Mouse (Mus musculus): ENCODE measurements around the gene Lclat1.
"Not testable (repeated sequence)": the region's sequence is repeated elsewhere in the genome, so short reads cannot be mapped to it uniquely, and the experiment has no call there.

Lclat1 gene

GRCm38 (mm10) chr17:73273809-73274208 lies 166.0 kb downstream of the Lclat1 start:
- no peak for DNase-seq (ENCODE audit: low spot score in 2 of 2)

GRCm38 (mm10) chr17:73275066-73275465 lies 167.3 kb downstream of the Lclat1 start:
- no peak for DNase-seq (ENCODE audit: low spot score in 2 of 2)

GRCm38 (mm10) chr17:73277770-73278169 lies 170.0 kb downstream of the Lclat1 start:
- no peak for DNase-seq (ENCODE audit: low spot score in 2 of 2)

- not testable (repeated sequence) for DNase-seq (ENCODE audit: low spot score in 2 of 2)
Measured at GRCm38 (mm10) chr17:73282702-73283101, 174.9 kb downstream of the Lclat1 start.

- DNase-seq (ENCODE audit: low spot score in 2 of 2) = no peak
Measured at GRCm38 (mm10) chr17:73284301-73284700, 176.5 kb downstream of the Lclat1 start.

Data from urinary bladder, postnatal 36 days (tissue).